Comparison of ENCODE assay signal across 7 mouse cellular contexts in the genomic region with DNA sequence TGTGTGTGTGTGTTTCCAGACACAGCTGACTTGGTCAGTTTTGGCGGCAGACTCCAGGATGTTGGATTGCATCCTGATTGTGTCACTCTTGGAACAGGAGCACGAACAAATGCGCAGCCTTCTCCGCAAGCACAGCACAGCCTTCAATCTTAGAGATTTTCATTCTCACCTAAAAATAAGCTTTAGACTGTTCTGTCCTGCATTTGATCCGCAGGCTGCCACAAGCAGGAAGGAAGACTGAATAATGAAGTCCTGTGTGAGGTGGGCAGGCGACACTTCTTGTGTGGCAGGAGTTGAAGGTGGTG. TPM values are rescaled to one million over a fixed set of nuclear protein-coding genes. Genes with fewer than 3 reads are reported as not detected.
A peak's percentile ranks its signal among the peaks of the same experiment; 100 is the strongest.
DNase-seq lines count a peak whose midpoint lies in the region; ATAC-seq lines count a peak whose summit lies in the region.

No protein-coding gene starts in this region.

- no peak overlapping the region for H3K4me2 ChIP-seq in midbrain, embryonic 15.5 days

- peaks cover 17% of the 10 kb centered on the region for H3K36me3 ChIP-seq in heart, embryonic 10.5 days
- H3K36me3 ChIP-seq in midbrain, embryonic 15.5 days (replicated peaks): no peaks in the 10 kb centered on the region; the same call in 1 of the 2 replicates

- H3K27ac ChIP-seq in heart, embryonic 10.5 days: 0 out of 2 replicates have a peak overlapping the region, but pooled peaks have one; percentile 31
- H3K27ac ChIP-seq in midbrain, embryonic 15.5 days: no peak overlapping the region

- peak; percentile 60 to 62 for DNase-seq in left cerebral cortex, postnatal 14 days (ENCODE audit: low spot score in 2 of 2)
- no peak for DNase-seq in left cerebral cortex, postnatal 4 days
- DNase-seq in cerebellum, postnatal 14 days: peak; percentile 81 to 84
- DNase-seq in heart, embryonic 10.5 days (ENCODE audit: low spot score): no peak
- DNase-seq in lung, postnatal 14 days: peak; percentile 68
- no peak for DNase-seq in B cell, adult 2 months

- peaks cover 63% of the 10 kb centered on the region for H3K4me1 ChIP-seq in heart, embryonic 10.5 days
- H3K4me1 ChIP-seq in midbrain, embryonic 15.5 days: peaks cover 4% of the 10 kb centered on the region; the same call in 1 of the 2 replicates

- H3K9ac ChIP-seq in midbrain, embryonic 15.5 days: no peak overlapping the region

- no peaks in the 10 kb centered on the region for H3K27me3 ChIP-seq in heart, embryonic 10.5 days (ENCODE audit: insufficient read depth, poor library complexity, severe bottlenecking)
- H3K27me3 ChIP-seq in midbrain, embryonic 15.5 days (replicated peaks): no peaks in the 10 kb centered on the region

- no peak overlapping the region for H3K4me3 ChIP-seq in heart, embryonic 10.5 days
- no peak overlapping the region for H3K4me3 ChIP-seq in midbrain, embryonic 15.5 days

- 38% methylated on average over 6 of the region's 6 CpGs for WGBS in heart, embryonic 10.5 days
- WGBS in midbrain, embryonic 15.5 days: 65% methylated on average over 6 of the region's 6 CpGs

- H3K9me3 ChIP-seq in heart, embryonic 10.5 days: no peaks in the 10 kb centered on the region
- no peaks in the 10 kb centered on the region for H3K9me3 ChIP-seq in midbrain, embryonic 15.5 days

- ATAC-seq in midbrain, embryonic 15.5 days (replicated peaks): no peak

- intact Hi-C loops in left cerebral cortex, postnatal 14 days (cut with DNase I): no loop called here
- intact Hi-C loops in left cerebral cortex, postnatal 4 days (cut with DNase I): no loop called here

RNA-seq across cellular contexts. Expression of a gene that starts 10.1 kb away (rescaled TPM):
- total RNA-seq in left cerebral cortex, postnatal 14 days (2021): 100 to 1,000 TPM; 253 to 267 TPM
- 10 to 100 TPM; 53.7 to 54.5 TPM for total RNA-seq in left cerebral cortex, postnatal 4 days (2021)
- polyA plus RNA-seq in heart, embryonic 10.5 days (2016; fragmentation: Nextera tagmentation; extraction: Ambion mirVana): 20.1 and 22.9 TPM in 2 replicates
- polyA plus RNA-seq in midbrain, embryonic 15.5 days (2015; fragmentation: Nextera tagmentation; extraction: Ambion mirVana): 18.4 TPM in 2 replicates

RNA-seq across cellular contexts. Expression of a gene that starts 38.0 kb away (rescaled TPM):
- total RNA-seq in left cerebral cortex, postnatal 14 days (2021): 100 to 1,000 TPM; 137 to 147 TPM
- 100 to 1,000 TPM; 169 to 171 TPM for total RNA-seq in left cerebral cortex, postnatal 4 days (2021)
- polyA plus RNA-seq in heart, embryonic 10.5 days (2016; fragmentation: Nextera tagmentation; extraction: Ambion mirVana): 32.7 and 47.1 TPM in 2 replicates
- 345 and 349 TPM in 2 replicates for polyA plus RNA-seq in midbrain, embryonic 15.5 days (2015; fragmentation: Nextera tagmentation; extraction: Ambion mirVana)

RNA-seq across cellular contexts. Expression of a gene that starts 49.1 kb away (rescaled TPM):
- 10 to 100 TPM; 71.5 to 74.7 TPM for total RNA-seq in left cerebral cortex, postnatal 14 days (2021)
- 10 to 100 TPM; 12.2 to 18.1 TPM for total RNA-seq in left cerebral cortex, postnatal 4 days (2021)
- polyA plus RNA-seq in heart, embryonic 10.5 days (2016; fragmentation: Nextera tagmentation; extraction: Ambion mirVana): 0.32 and 0.38 TPM in 2 replicates
- 0.99 and 1.1 TPM in 2 replicates for polyA plus RNA-seq in midbrain, embryonic 15.5 days (2015; fragmentation: Nextera tagmentation; extraction: Ambion mirVana)

RNA-seq across cellular contexts. Expression of a gene that starts 49.2 kb away (rescaled TPM):
- total RNA-seq in left cerebral cortex, postnatal 14 days (2021): 1 to 10 TPM; 2.2 to 3.6 TPM
- total RNA-seq in left cerebral cortex, postnatal 4 days (2021): under 1 TPM; 0.52 to 0.98 TPM
- polyA plus RNA-seq in heart, embryonic 10.5 days (2016; fragmentation: Nextera tagmentation; extraction: Ambion mirVana): not detected in 2 replicates
- 0.39 TPM in 1 of 2 replicates, not detected in the other for polyA plus RNA-seq in midbrain, embryonic 15.5 days (2015; fragmentation: Nextera tagmentation; extraction: Ambion mirVana)

RNA-seq across cellular contexts. Expression of a gene that starts 58.9 kb away (rescaled TPM):
- total RNA-seq in left cerebral cortex, postnatal 14 days (2021): under 1 TPM in 1 of 2 experiments, not detected in 1; 0.51 TPM
- total RNA-seq in left cerebral cortex, postnatal 4 days (2021): not detected
- not detected in 2 replicates for polyA plus RNA-seq in heart, embryonic 10.5 days (2016; fragmentation: Nextera tagmentation; extraction: Ambion mirVana)
- not detected in 2 replicates for polyA plus RNA-seq in midbrain, embryonic 15.5 days (2015; fragmentation: Nextera tagmentation; extraction: Ambion mirVana)

Comparison
In these comparisons a context has a peak if more than half of its experiments do, and no peak if none do; other contexts are left out.
1. DNase-seq: peak in left cerebral cortex, postnatal 14 days (2 of 2), cerebellum, postnatal 14 days (2 of 2) and lung, postnatal 14 days (single experiment); none in left cerebral cortex, postnatal 4 days (single experiment), heart, embryonic 10.5 days (single experiment) and B cell, adult 2 months (0 of 2).
2. RNA of a gene that starts 10.1 kb away (total RNA-seq): 253 to 267 TPM in left cerebral cortex, postnatal 14 days; 53.7 to 54.5 TPM in left cerebral cortex, postnatal 4 days; every median in the first group is over 4 times any median in the second.